In the genomic region with DNA sequence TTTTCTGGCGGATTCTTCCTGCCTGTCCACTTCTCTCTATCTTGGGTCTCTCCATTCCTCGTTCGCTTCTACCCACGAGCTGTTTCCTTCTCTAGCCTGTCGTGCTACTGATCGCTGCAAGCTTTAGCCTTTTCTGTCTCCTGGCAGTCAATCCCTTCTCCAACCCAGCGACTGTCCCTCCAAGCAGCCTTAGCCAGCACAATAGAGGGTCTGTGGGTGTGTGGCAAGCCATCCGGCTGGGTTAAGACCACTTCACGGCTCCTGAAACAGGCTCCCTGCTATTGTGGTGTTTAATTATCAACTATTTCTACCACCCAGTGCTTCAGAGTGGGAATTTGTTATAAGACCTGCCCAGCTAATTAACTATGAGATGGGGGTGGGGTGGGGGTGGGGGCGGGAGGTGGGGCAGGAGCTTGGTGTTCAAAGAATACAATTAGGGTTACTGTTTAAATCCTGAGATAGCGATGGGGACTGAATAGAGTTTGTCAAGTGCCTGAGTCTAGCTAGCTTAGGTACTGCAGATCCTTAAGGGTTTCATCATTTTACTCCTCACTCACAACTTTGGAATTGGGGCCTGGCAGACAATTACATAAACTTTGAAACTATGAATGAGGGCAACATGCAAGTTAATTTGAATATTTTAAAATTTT, we compare ENCODE assay signal across 14 mouse cellular contexts.
DNase-seq lines count a peak whose midpoint lies in the region; ATAC-seq lines count a peak whose summit lies in the region.
"Had no signal": no experiment of that assay in that cellular context is flagged by ENCODE, and none has a peak within 500 bp of the region (broad histone marks: within the 10 kb centered on the region; RNA-seq: fewer than 3 reads in every experiment).

No protein-coding gene starts in this region.

- H3K27me3 ChIP-seq in heart, embryonic 11.5 days (ENCODE audit: control insufficient read depth, insufficient read depth, low read length): no peaks in the 10 kb centered on the region
- H3K27me3 ChIP-seq in embryonic facial prominence, embryonic 10.5 days (replicated peaks; ENCODE audit: low read depth, poor library complexity, severe bottlenecking): peaks cover 16% of the 10 kb centered on the region; the same call in 1 of the 2 replicates
- no peaks in the 10 kb centered on the region for H3K27me3 ChIP-seq in limb, embryonic 13.5 days
- H3K27me3 ChIP-seq: liver, embryonic 12.5 days had no signal

- no peak overlapping the region for H3K4me3 ChIP-seq in heart, embryonic 11.5 days (ENCODE audit: low read depth, low read length)
- no peak overlapping the region for H3K4me3 ChIP-seq in embryonic facial prominence, embryonic 10.5 days
- H3K4me3 ChIP-seq in limb, embryonic 13.5 days: no peak overlapping the region
- H3K4me3 ChIP-seq: liver, embryonic 12.5 days had no signal

- no peaks in the 10 kb centered on the region for H3K36me3 ChIP-seq in heart, embryonic 11.5 days (ENCODE audit: control insufficient read depth, insufficient read depth, low read length)
- no peaks in the 10 kb centered on the region for H3K36me3 ChIP-seq in embryonic facial prominence, embryonic 10.5 days (replicated peaks)
- H3K36me3 ChIP-seq in limb, embryonic 13.5 days: no peaks in the 10 kb centered on the region
- H3K36me3 ChIP-seq: G1E; liver, embryonic 12.5 days had no signal

- H3K27ac ChIP-seq in heart, embryonic 11.5 days (ENCODE audit: low read depth, low read length): no peak overlapping the region
- no peak overlapping the region for H3K27ac ChIP-seq in embryonic facial prominence, embryonic 10.5 days (replicated peaks)
- peak overlapping the region; percentile 33; the same call in 1 of the 2 replicates for H3K27ac ChIP-seq in limb, embryonic 13.5 days
- H3K27ac ChIP-seq: liver, embryonic 12.5 days had no signal

- no peak for ATAC-seq in heart, embryonic 11.5 days (replicated peaks; ENCODE audit: insufficient number of reproducible peaks, low FRiP score, low TSS enrichment)
- no peak for ATAC-seq in limb, embryonic 13.5 days (ENCODE audit: low FRiP score, low read depth)
- ATAC-seq: intestine, postnatal 0 days; liver, embryonic 12.5 days had no signal

- intact Hi-C loops in heart, postnatal 10 days (cut with DNase I): no loop called here
- intact Hi-C loops in left cerebral cortex, postnatal 36 days (cut with DNase I): no loop called here

- WGBS in heart, embryonic 11.5 days (ENCODE audit: insufficient replicate concordance): 15% methylated on average over 11 of the region's 11 CpGs
- WGBS in embryonic facial prominence, embryonic 10.5 days: 11% methylated on average over 11 of the region's 11 CpGs
- WGBS in limb, embryonic 13.5 days: 17% methylated on average over 11 of the region's 11 CpGs

- peak overlapping the region; percentile 43 for H3K4me2 ChIP-seq in heart, embryonic 11.5 days
- 0 out of 2 replicates have a peak overlapping the region, but pooled peaks have one; percentile 7 for H3K4me2 ChIP-seq in limb, embryonic 13.5 days (replicated peaks)
- H3K4me2 ChIP-seq: liver, embryonic 12.5 days had no signal

- no peak overlapping the region for H3K9ac ChIP-seq in heart, embryonic 11.5 days (ENCODE audit: low read depth, low read length)
- H3K9ac ChIP-seq in limb, embryonic 13.5 days: no peak overlapping the region
- H3K9ac ChIP-seq: liver, embryonic 12.5 days had no signal

- peaks cover 8% of the 10 kb centered on the region for H3K4me1 ChIP-seq in heart, embryonic 11.5 days (ENCODE audit: control insufficient read depth, insufficient read depth, low read length)
- peaks cover 19% of the 10 kb centered on the region for H3K4me1 ChIP-seq in embryonic facial prominence, embryonic 10.5 days
- peaks cover 25% of the 10 kb centered on the region for H3K4me1 ChIP-seq in limb, embryonic 13.5 days
- H3K4me1 ChIP-seq: liver, embryonic 12.5 days had no signal

- no peaks in the 10 kb centered on the region for H3K9me3 ChIP-seq in heart, embryonic 11.5 days (replicated peaks; ENCODE audit: control insufficient read depth, low read length)
- H3K9me3 ChIP-seq in embryonic facial prominence, embryonic 10.5 days: no peaks in the 10 kb centered on the region
- H3K9me3 ChIP-seq in limb, embryonic 13.5 days: no peaks in the 10 kb centered on the region
- H3K9me3 ChIP-seq: liver, embryonic 12.5 days had no signal

- no peak for DNase-seq in heart, postnatal 10 days
- peak; percentile 19 to 40 for DNase-seq in kidney, postnatal 4 days
- DNase-seq in kidney, adult 8-10 months: no peak
- DNase-seq in embryonic facial prominence, embryonic 10.5 days (ENCODE audit: low spot score): peak; percentile 21
- no peak for DNase-seq in left cerebral cortex, postnatal 36 days (ENCODE audit: low spot score in 2 of 2)
- no peak for DNase-seq in layer of hippocampus, postnatal 36 days
- DNase-seq: cerebellum, adult 11-12 months; right cerebral cortex, postnatal 25 days; thymus, postnatal 25 days had no signal

Comparison
In these comparisons a context has a peak if more than half of its experiments do, and no peak if none do; other contexts are left out.
1. DNase-seq: peak in kidney, postnatal 4 days (2 of 2) and embryonic facial prominence, embryonic 10.5 days (single experiment); none in heart, postnatal 10 days (0 of 2), kidney, adult 8-10 months (0 of 2), left cerebral cortex, postnatal 36 days (0 of 2) and layer of hippocampus, postnatal 36 days (0 of 2).